Mouse (Mus musculus) forebrain, embryonic 14.5 days (tissue): ENCODE data around the gene Erbb2. TPM values are rescaled to one million over a fixed set of nuclear protein-coding genes. Genes with fewer than 3 reads are reported as not detected.

Source experiments
- ATAC-seq: fragments of 200-750 bp; cut with Nextera tagmentation; 2 replicates; pipeline ENCODE4 v1.8.0; 2017; ENCODE audit warnings: mild to moderate bottlenecking, moderate library complexity
- DNase-seq: peaks from one replicate; pipeline ENCODE4 v3.0.0-alpha.2; 2015; ENCODE audit warnings: low spot score
- H3K27ac ChIP-seq: fragments of 300-500 bp; sonication (generic); 2 replicates; pipeline ENCODE4 v1.5.1; 2014; ENCODE audit warnings: low read depth, mild to moderate bottlenecking, control low read depth, low read length, moderate library complexity
- H3K27me3 ChIP-seq: fragments of 300-500 bp; sonication (generic); replicated peaks from 2 replicates; pipeline ENCODE4 v1.6.1; 2014; ENCODE audit warnings: low read length, control low read depth, mixed read lengths; ENCODE audit not compliant: control insufficient read depth, insufficient read depth
- H3K36me3 ChIP-seq: fragments of 300-500 bp; sonication (generic); 2 replicates; pipeline ENCODE4 v1.6.1; 2014; ENCODE audit warnings: low read length, control low read depth; ENCODE audit not compliant: control insufficient read depth, insufficient read depth
- H3K4me1 ChIP-seq: fragments of 300-500 bp; sonication (generic); 2 replicates; pipeline ENCODE4 v1.6.1; 2014; ENCODE audit warnings: antibody characterized with exemption, low read length, control low read depth; ENCODE audit not compliant: control insufficient read depth, insufficient read depth
- H3K4me2 ChIP-seq: fragments of 300-500 bp; sonication (generic); 2 replicates; pipeline ENCODE4 v1.6.1; 2014; ENCODE audit warnings: mild to moderate bottlenecking, control low read depth, low read length
- H3K4me3 ChIP-seq: fragments of 300-500 bp; sonication (generic); 2 replicates; pipeline ENCODE4 v1.5.1; 2014; ENCODE audit warnings: low read depth, low read length, control low read depth
- H3K9ac ChIP-seq: fragments of 300-500 bp; sonication (generic); 2 replicates; pipeline ENCODE4 v1.6.1; 2014; ENCODE audit warnings: mild to moderate bottlenecking, low read length, control low read depth, moderate library complexity
- H3K9me3 ChIP-seq: fragments of 300-500 bp; sonication (generic); replicated peaks from 2 replicates; pipeline ENCODE4 v1.6.1; 2016; ENCODE audit warnings: low read length, control low read depth, mixed read lengths; ENCODE audit not compliant: control insufficient read depth
- WGBS: fragments of 180-500 bp; shearing (Covaris S2); extraction: QIAGEN DNeasy Blood & Tissue Kit; methylation state at CpG from one replicate; pipeline ENCODE4 v1.1.7; 2014; 5-methylcytosine and 5-hydroxymethylcytosine counted together
- polyA plus RNA-seq: library from polyadenylated mRNA; unstranded; fragments of >200 nt; fragmentation: Nextera tagmentation; extraction: Ambion mirVana; gene quantifications from 2 replicates; pipeline ENCODE4 v1.2.1, GENCODE M21; 2014

The Erbb2 gene
- polyA plus RNA-seq, 1 experiment from 2014 or later: 5.6 TPM

GRCm38 (mm10) chr11:98389221-98389780 lies 23.0 kb upstream of the Erbb2 start:
- Histone ChIP-seq H3K27me3 (0 out of 2 replicates have a peak, but pooled peaks cover 7% of the 10 kb centered on the region), H3K4me3 (no peak overlapping the region), H3K27ac (no peak overlapping the region), H3K36me3 (no peaks in the 10 kb centered on the region), H3K9ac (no peak overlapping the region), H3K9me3 (no peaks in the 10 kb centered on the region), H3K4me2 (no peak overlapping the region), H3K4me1 (peaks cover 12% of the 10 kb centered on the region)
- ATAC-seq: peak; percentile 19; the same call in 1 of the 2 replicates
- peak; percentile 74 for DNase-seq
- WGBS: 24% methylated on average over 9 of the region's 9 CpGs

DNA sequence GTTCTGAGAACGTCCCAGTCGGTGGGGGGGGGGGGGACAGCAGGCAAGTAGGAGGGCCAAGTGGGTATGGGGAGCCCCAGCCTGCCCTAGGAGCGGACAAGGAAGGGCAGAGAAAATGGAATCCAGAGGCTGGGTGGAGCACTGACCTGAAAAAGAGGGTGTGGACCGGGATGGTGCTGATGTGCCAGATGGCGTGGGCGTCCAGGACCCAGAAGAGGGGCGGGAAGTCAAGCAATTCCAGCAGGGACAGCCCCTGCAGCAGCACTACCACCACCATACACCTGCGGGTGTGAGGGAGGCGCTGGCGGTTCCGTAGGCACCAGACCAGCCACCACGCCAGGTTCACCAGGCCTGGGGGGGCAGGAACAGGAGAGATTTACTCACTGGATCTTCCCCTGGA lies 22.1 kb upstream of the Erbb2 start:
- Histone ChIP-seq H3K27me3 (0 out of 2 replicates have a peak, but pooled peaks cover 4% of the 10 kb centered on the region), H3K4me1 (peaks cover 19% of the 10 kb centered on the region), H3K4me2 (no peak overlapping the region), H3K9ac (no peak overlapping the region), H3K36me3 (no peaks in the 10 kb centered on the region), H3K4me3 (no peak overlapping the region), H3K27ac (no peak overlapping the region), H3K9me3 (no peaks in the 10 kb centered on the region)
- ATAC-seq (no peak), DNase-seq (no peak)
- WGBS: 71% methylated on average over 12 of the region's 12 CpGs

- no peak overlapping the region for H3K4me3 ChIP-seq
- ATAC-seq: no peak
- 20% methylated on average over 7 of the region's 8 CpGs for WGBS
- no peak overlapping the region for H3K27ac ChIP-seq
- no peak for DNase-seq
- no peak overlapping the region for H3K4me2 ChIP-seq
- no peak overlapping the region for H3K9ac ChIP-seq
- H3K4me1 ChIP-seq: peaks cover 20% of the 10 kb centered on the region
- H3K27me3 ChIP-seq: 0 out of 2 replicates have a peak, but pooled peaks cover 4% of the 10 kb centered on the region
- no peaks in the 10 kb centered on the region for H3K36me3 ChIP-seq
- no peaks in the 10 kb centered on the region for H3K9me3 ChIP-seq
These were observed 20.2 kb upstream of the Erbb2 start for GRCm38 (mm10) chr11:98392034-98392433.

DNA sequence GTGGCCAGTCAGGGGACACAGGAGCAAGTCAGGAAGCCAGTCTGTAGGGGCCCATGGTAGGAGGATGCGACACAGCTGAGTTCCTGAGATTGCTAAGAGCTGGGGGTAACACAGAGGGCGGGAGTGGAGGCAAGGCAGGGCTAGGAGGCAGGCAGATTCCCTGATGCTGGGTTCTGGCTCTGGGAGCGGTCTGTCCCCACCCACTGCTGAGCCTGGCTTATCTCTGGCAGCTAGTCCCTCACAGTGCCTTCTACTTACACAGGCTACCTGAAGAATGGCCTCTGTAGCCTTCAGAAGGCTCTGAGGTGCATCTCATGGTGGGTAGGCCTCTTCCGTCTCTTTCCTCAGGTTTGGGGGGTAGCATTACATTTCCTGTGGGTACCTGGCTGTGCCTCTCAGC lies 19.6 kb upstream of the Erbb2 start:
- 50% methylated on average over 4 of the region's 4 CpGs for WGBS
- H3K9ac ChIP-seq: no peak overlapping the region
- ATAC-seq: no peak

DNA sequence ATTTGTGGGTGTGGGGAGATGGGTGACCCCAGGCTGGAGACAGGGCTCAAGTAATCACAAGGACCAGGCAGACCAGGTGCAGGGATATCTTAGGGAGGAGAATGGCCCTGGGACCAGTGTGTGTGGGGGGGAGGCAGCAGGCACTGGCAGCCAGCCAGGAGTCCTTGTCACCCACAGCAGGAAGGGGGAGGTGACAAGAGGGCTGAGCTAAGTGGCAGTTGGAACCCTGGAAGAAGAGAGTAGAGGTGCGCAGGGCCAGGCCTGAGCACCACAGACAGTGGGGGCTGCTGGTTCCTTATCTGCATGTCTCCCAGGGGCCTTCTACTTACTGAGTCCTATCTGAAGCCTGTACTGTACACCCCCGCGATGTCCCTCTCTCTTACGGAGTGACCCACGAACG lies 19.0 kb upstream of the Erbb2 start:
- 75% methylated on average over 6 of the region's 6 CpGs for WGBS
- Histone ChIP-seq H3K9me3 (no peaks in the 10 kb centered on the region), H3K36me3 (no peaks in the 10 kb centered on the region), H3K27ac (no peak overlapping the region), H3K9ac (peak overlapping the region; percentile 21; the same call in 1 of the 2 replicates), H3K4me3 (no peak overlapping the region), H3K27me3 (no peaks in the 10 kb centered on the region), H3K4me1 (peaks cover 20% of the 10 kb centered on the region), H3K4me2 (no peak overlapping the region)
- DNase-seq: no peak
- no peak for ATAC-seq

More for the DNA sequence above, 19.6 kb upstream of the Erbb2 start:
- peaks cover 20% of the 10 kb centered on the region for H3K4me1 ChIP-seq
- H3K27ac ChIP-seq: no peak overlapping the region
- DNase-seq: no peak
- no peaks in the 10 kb centered on the region for H3K27me3 ChIP-seq
- no peaks in the 10 kb centered on the region for H3K9me3 ChIP-seq
- no peak overlapping the region for H3K4me3 ChIP-seq
- no peaks in the 10 kb centered on the region for H3K36me3 ChIP-seq
- H3K4me2 ChIP-seq: no peak overlapping the region

GRCm38 (mm10) chr11:98394301-98394700 lies 18.0 kb upstream of the Erbb2 start:
- Histone ChIP-seq H3K9me3 (no peaks in the 10 kb centered on the region), H3K4me1 (peaks cover 20% of the 10 kb centered on the region), H3K36me3 (no peaks in the 10 kb centered on the region), H3K4me3 (no peak overlapping the region), H3K27ac (no peak overlapping the region), H3K4me2 (no peak overlapping the region), H3K9ac (no peak overlapping the region; the same call in none of the 2 replicates), H3K27me3 (no peaks in the 10 kb centered on the region)
- ATAC-seq: no peak
- 61% methylated on average over 6 of the region's 6 CpGs for WGBS
- no peak for DNase-seq

DNA sequence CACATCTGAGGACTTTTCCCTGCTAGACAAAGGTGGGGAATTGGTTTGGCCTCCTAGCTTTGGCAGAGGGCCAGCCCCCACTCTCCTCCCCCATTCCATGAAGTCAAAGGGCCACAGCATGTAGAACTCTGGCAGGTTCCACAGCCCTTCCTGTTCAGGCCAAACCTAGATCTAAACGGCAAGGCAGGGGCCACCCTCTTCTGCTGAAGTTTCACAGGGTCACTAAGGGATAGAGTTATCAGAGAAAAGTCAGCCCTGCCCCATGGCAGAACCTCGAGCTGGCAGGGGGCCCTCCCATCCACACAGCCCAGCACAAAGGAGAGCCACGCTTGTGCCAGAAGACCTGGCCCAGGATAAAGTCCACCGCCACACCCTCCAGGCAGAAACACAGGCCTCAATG lies 17.2 kb upstream of the Erbb2 start:
- Histone ChIP-seq H3K27ac (no peak overlapping the region), H3K9ac (no peak overlapping the region; the same call in 1 of the 2 replicates), H3K27me3 (no peaks in the 10 kb centered on the region), H3K4me1 (peaks cover 24% of the 10 kb centered on the region), H3K9me3 (no peaks in the 10 kb centered on the region), H3K4me3 (no peak overlapping the region), H3K4me2 (no peak overlapping the region), H3K36me3 (no peaks in the 10 kb centered on the region)
- ATAC-seq: no peak
- DNase-seq: no peak
- WGBS: 41% methylated on average over 4 of the region's 4 CpGs

- 89% methylated on average over 7 of the region's 7 CpGs for WGBS
- H3K27me3 ChIP-seq: no peaks in the 10 kb centered on the region
- peaks cover 28% of the 10 kb centered on the region for H3K4me1 ChIP-seq
- ATAC-seq (no peak), DNase-seq (no peak)
- H3K4me2 ChIP-seq: no peak overlapping the region
- no peak overlapping the region for H3K4me3 ChIP-seq
- no peak overlapping the region for H3K27ac ChIP-seq
- H3K36me3 ChIP-seq: no peaks in the 10 kb centered on the region
- H3K9ac ChIP-seq: no peak overlapping the region
- no peaks in the 10 kb centered on the region for H3K9me3 ChIP-seq
These were observed 14.3 kb upstream of the Erbb2 start for GRCm38 (mm10) chr11:98397946-98398345.

DNA sequence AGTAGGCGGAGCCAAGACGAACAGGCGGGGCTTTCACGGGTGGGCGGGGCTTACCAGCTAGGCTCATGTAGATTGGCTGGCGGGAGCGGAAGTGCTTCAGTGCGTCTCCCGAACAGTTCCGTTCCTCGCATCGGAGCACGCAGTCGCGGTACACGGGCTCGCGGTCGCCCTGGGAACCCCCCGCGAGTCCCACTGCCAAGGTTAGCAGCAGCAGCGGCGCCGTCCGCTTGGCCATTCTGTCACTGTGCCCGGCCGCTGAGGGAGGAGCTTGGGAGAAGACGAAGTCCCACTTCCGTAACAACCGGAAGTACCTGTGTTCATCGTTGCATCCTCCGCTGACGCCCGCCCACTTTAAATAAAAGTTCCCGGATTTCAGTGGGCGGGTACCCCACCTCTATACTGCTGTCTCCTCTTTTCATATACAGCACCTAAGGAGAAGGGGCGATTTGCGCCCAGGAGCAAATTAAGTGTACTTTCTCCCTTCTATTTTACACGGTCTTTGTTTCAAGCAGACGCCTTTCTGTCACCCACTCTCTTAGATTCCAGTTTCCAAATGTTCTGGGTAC lies 12.0 kb upstream of the Erbb2 start, which contains the start of gene Pgap3:
Pgap3 (minus strand) TSS at position 330 of the 566 bp plus-strand sequence.
- no peaks in the 10 kb centered on the region for H3K9me3 ChIP-seq
- peak within 1 kb of the TSS; percentile 95 for H3K27ac ChIP-seq
- WGBS: under 1% methylated on average over 36 of the region's 40 CpGs
- H3K9ac ChIP-seq: peak within 1 kb of the TSS; percentile 68
- no peaks in the 10 kb centered on the region for H3K36me3 ChIP-seq
- peaks cover 8% of the 10 kb centered on the region for H3K4me1 ChIP-seq
- ATAC-seq: peak; percentile 95
- peak within 1 kb of the TSS; percentile 72 for H3K4me2 ChIP-seq
- DNase-seq: peak; percentile 95
- H3K27me3 ChIP-seq: no peaks in the 10 kb centered on the region
- peak within 1 kb of the TSS; percentile 49 for H3K4me3 ChIP-seq
